Mouse (Mus musculus) heart, postnatal 0 days (tissue): Measurements from ENCODE around the gene Nacc2.

ENCODE experiments used
- CTCF ChIP-seq: IDR thresholded peaks from 2 replicates; pipeline ENCODE4 v1.5.1; 2016; ENCODE audit warnings: antibody characterized with exemption, control low read depth, low read depth
- EP300 ChIP-seq: IDR thresholded peaks from 2 replicates; pipeline ENCODE4 v1.6.1; 2016; ENCODE audit warnings: antibody characterized with exemption, low read depth

DNA sequence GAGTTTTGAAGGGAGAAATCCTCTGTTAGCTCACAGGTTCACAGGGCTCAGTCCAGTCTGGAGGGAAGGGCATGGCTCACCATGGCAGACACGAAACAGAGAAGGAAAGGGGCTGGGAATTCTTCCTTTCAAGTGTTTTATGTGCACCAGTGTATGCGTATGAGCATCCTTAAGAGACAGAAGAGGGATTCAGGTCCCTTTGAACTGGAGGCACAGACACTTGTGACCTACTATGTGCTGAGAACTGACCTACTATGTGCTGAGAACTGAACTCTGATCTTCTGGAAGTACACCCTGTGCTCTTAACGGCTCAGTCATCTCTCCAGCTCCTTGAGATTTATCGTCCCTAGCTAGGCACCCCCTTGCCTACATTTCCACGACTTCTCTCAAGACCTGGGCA, 48.5 kb downstream of the Nacc2 start:
- TF ChIP-seq CTCF = no peak
- no peak for TF ChIP-seq EP300
